Mouse (Mus musculus): Measurements from ENCODE around the gene Sqstm1.

GRCm38 (mm10) chr11:50154777-50155520, 55.7 kb downstream of the Sqstm1 start:
- TF ChIP-seq CTCF (IDR thresholded peaks at IDR 0.05 in 2 of 3, conservative IDR thresholded peaks at IDR 0.05 in 1 of 3; ENCODE audit: control insufficient read depth in 1 of 3, insufficient read depth in 1 of 3, low read depth in 2 of 3, low read length in 3 of 3, poor library complexity in 1 of 3, severe bottlenecking in 1 of 3) (no peak), BHLHE40 (IDR thresholded peaks at IDR 0.05; ENCODE audit: borderline replicate concordance, low read depth, low read length) (no peak)

All from MEL (cell line).